Mouse (Mus musculus) liver, adult 2 months (tissue): ENCODE data around the gene Adamts12.

Experiments
- CTCF ChIP-seq: fragments of 200-500 bp; IDR thresholded peaks from 2 replicates; pipeline ENCODE4 v1.5.1; 2011; ENCODE audit warnings: low read depth, low read length, control low read depth
- POLR2A ChIP-seq: fragments of 200-500 bp; IDR thresholded peaks from 2 replicates; pipeline ENCODE4 v1.6.1; 2011; ENCODE audit warnings: low read length, control low read depth; ENCODE audit not compliant: insufficient read depth; ENCODE audit errors: extremely low read depth

- no peak for TF ChIP-seq CTCF
- no peak for TF ChIP-seq POLR2A
Measured at GRCm38 (mm10) chr15:11197051-11197450, 132.5 kb downstream of the Adamts12 start.
